ENCODE assay signal across 8 mouse cellular contexts in the genomic region with DNA sequence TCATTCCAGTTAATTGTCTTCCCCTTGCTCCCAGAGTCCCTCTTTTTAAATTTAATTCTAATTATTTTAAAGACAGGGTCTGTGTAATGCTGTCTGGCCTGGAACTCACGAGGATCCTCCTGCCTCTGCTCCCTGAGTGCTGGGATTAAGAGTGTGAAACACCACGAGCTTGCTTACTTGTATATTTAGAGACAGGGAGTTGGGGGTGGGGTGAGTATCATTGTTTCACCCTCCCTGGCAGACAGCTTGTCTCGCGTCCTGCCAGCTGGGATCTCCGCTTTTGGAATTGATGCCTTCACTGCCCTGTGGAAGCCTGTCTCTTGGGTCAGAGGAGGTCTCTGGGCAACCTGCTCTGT. TPM values are rescaled to one million over a fixed set of nuclear protein-coding genes. Genes with fewer than 3 reads are reported as not detected.
A peak's percentile ranks its signal among the peaks of the same experiment; 100 is the strongest.
DNase-seq lines count a peak whose midpoint lies in the region; ATAC-seq and TF ChIP-seq lines count a peak whose summit lies in the region.

No protein-coding gene starts in this region.

- in situ Hi-C loops in ES-E14 (cut with MboI; ENCODE audit: low sequenced_read_pairs in 2 of 2, unreplicated experiment in 2 of 2): no loop called here

- peaks cover 3% of the 10 kb centered on the region; the same call in 1 of the 2 replicates for H3K36me3 ChIP-seq in kidney, adult 2 months (ENCODE audit: control insufficient read depth, insufficient read depth, low read length)
- no peaks in the 10 kb centered on the region; the same call in 1 of the 2 replicates for H3K36me3 ChIP-seq in ES-E14 (ENCODE audit: control insufficient read depth, insufficient read depth, low read length, poor library complexity, severe bottlenecking)
- peaks cover 13% of the 10 kb centered on the region; the same call in 1 of the 2 replicates for H3K36me3 ChIP-seq in embryonic facial prominence, embryonic 12.5 days
- peaks cover 19% of the 10 kb centered on the region; the same call in 1 of the 2 replicates for H3K36me3 ChIP-seq in intestine, embryonic 14.5 days (ENCODE audit: control insufficient read depth, insufficient read depth, low read length)

- no peak; the same call in 1 of the 2 replicates for ATAC-seq in embryonic facial prominence, embryonic 12.5 days (ENCODE audit: insufficient number of reproducible peaks, insufficient read depth, low FRiP score, low TSS enrichment)
- peak; percentile 5; the same call in 1 of the 2 replicates for ATAC-seq in intestine, embryonic 14.5 days (replicated peaks; ENCODE audit: low FRiP score, low TSS enrichment, low read depth)
- peak; percentile 5; the same call in 1 of the 2 replicates for ATAC-seq in megakaryocyte progenitor cell, adult 5-6 weeks (replicated peaks; ENCODE audit: poor library complexity)

- H3K4me2 ChIP-seq in embryonic facial prominence, embryonic 12.5 days (replicated peaks): peak overlapping the region; percentile 63
- H3K4me2 ChIP-seq in intestine, embryonic 14.5 days (ENCODE audit: low read length): peak overlapping the region; percentile 84

- H3K27ac ChIP-seq in kidney, adult 2 months (ENCODE audit: insufficient read depth, low read depth, low read length): no peak overlapping the region
- 0 out of 2 replicates have a peak overlapping the region, but pooled peaks have one; percentile 28 for H3K27ac ChIP-seq in ES-E14 (ENCODE audit: insufficient read depth, low read depth, low read length, poor library complexity, severe bottlenecking)
- peak overlapping the region; percentile 89; the same call in 1 of the 2 replicates for H3K27ac ChIP-seq in embryonic facial prominence, embryonic 12.5 days
- peak overlapping the region; percentile 93; the same call in 1 of the 2 replicates for H3K27ac ChIP-seq in intestine, embryonic 14.5 days (ENCODE audit: low read depth)

- TF ChIP-seq CTCF in kidney, adult 2 months (conservative IDR thresholded peaks at IDR 0.05; ENCODE audit: insufficient read depth, insufficient read length, low read depth, low read length): no peak

- WGBS in kidney, adult 2 months: 53% methylated on average over 5 of the region's 5 CpGs
- WGBS in embryonic facial prominence, embryonic 12.5 days: 43% methylated on average over 5 of the region's 5 CpGs
- WGBS in intestine, embryonic 14.5 days: 48% methylated on average over 5 of the region's 5 CpGs

- no peak for TF ChIP-seq POLR2A in kidney, adult 2 months (IDR thresholded peaks at IDR 0.05; ENCODE audit: low read depth, low read length)

- no peaks in the 10 kb centered on the region for H3K9me3 ChIP-seq in ES-E14 (ENCODE audit: control insufficient read depth, insufficient read depth, low read depth, low read length)
- no peaks in the 10 kb centered on the region for H3K9me3 ChIP-seq in embryonic facial prominence, embryonic 12.5 days
- H3K9me3 ChIP-seq in intestine, embryonic 14.5 days (ENCODE audit: control insufficient read depth, low read length): no peaks in the 10 kb centered on the region

- peak overlapping the region; percentile 60; the same call in 1 of the 2 replicates for H3K9ac ChIP-seq in ES-E14 (ENCODE audit: insufficient read depth, low read depth, low read length, poor library complexity, severe bottlenecking)
- H3K9ac ChIP-seq in embryonic facial prominence, embryonic 12.5 days: no peak overlapping the region
- no peak overlapping the region for H3K9ac ChIP-seq in intestine, embryonic 14.5 days (ENCODE audit: low read length)

- H3K27me3 ChIP-seq in kidney, adult 2 months (replicated peaks; ENCODE audit: control insufficient read depth, insufficient read depth, low read length): no peaks in the 10 kb centered on the region
- no peaks in the 10 kb centered on the region for H3K27me3 ChIP-seq in embryonic facial prominence, embryonic 12.5 days
- H3K27me3 ChIP-seq in intestine, embryonic 14.5 days (replicated peaks; ENCODE audit: control insufficient read depth, insufficient read depth, low read length): no peaks in the 10 kb centered on the region

- no peak for DNase-seq in kidney, adult 2 months
- DNase-seq in kidney, adult 18-20 months: no peak
- no peak for DNase-seq in ES-E14 (ENCODE audit: low read depth, low spot score)
- no peak for DNase-seq in intestine, embryonic 14.5 days (ENCODE audit: low spot score)
- no peak for DNase-seq in embryo, embryonic 10.5 days (ENCODE audit: low spot score)
- DNase-seq in right cerebral cortex, postnatal 4 days: no peak

- H3K4me3 ChIP-seq in kidney, adult 2 months (ENCODE audit: insufficient read depth, low read depth, low read length): peak overlapping the region; percentile 93; the same call in 1 of the 2 replicates
- H3K4me3 ChIP-seq in ES-E14 (ENCODE audit: insufficient read depth in 1 of 2, low read depth in 1 of 2, low read length in 2 of 2, poor library complexity in 1 of 2, severe bottlenecking in 1 of 2): peak overlapping the region in 1 of 2 experiments; percentile 65; a peak in 2 of 4 replicates
- H3K4me3 ChIP-seq in embryonic facial prominence, embryonic 12.5 days: peak overlapping the region; percentile 79
- peak overlapping the region; percentile 91 for H3K4me3 ChIP-seq in intestine, embryonic 14.5 days (ENCODE audit: low read depth, low read length)

- H3K4me1 ChIP-seq in kidney, adult 2 months (ENCODE audit: control insufficient read depth, insufficient read depth, low read length): no peaks in the 10 kb centered on the region
- H3K4me1 ChIP-seq in ES-E14 (ENCODE audit: control insufficient read depth in 2 of 2, insufficient read depth in 2 of 2, low read length in 2 of 2, poor library complexity in 1 of 2): peaks cover 2 to 7% of the 10 kb centered on the region in 2 experiments
- no peaks in the 10 kb centered on the region for H3K4me1 ChIP-seq in embryonic facial prominence, embryonic 12.5 days
- no peaks in the 10 kb centered on the region for H3K4me1 ChIP-seq in intestine, embryonic 14.5 days (replicated peaks; ENCODE audit: control insufficient read depth, insufficient read depth, low read length)

TF ChIP-seq in ES-E14, 5 proteins besides CTCF, POLR2A, EP300 and RAD21:
- TF ChIP-seq MAFK (IDR thresholded peaks at IDR 0.05; ENCODE audit: insufficient read depth, low read depth, low read length) (no peak), ZC3H11A (IDR thresholded peaks at IDR 0.05; ENCODE audit: borderline replicate concordance, low read depth, low read length) (no peak), CHD2 (IDR thresholded peaks at IDR 0.05; ENCODE audit: low read depth, low read length) (no peak), HCFC1 (IDR thresholded peaks at IDR 0.05; ENCODE audit: borderline replicate concordance, insufficient read depth, low read length) (no peak), ZNF384 (IDR thresholded peaks at IDR 0.05; ENCODE audit: low read depth, low read length) (no peak)

RNA-seq across cellular contexts. Expression of gene Dars, which starts 0.3 kb away (rescaled TPM):
- 16.7 and 21.9 TPM in 2 replicates for polyA plus RNA-seq in kidney, adult 2 months (2012; rRNA removed)
- 57.3 and 85.9 TPM in 2 replicates for total RNA-seq in ES-E14 (2012; rRNA removed)
- polyA plus RNA-seq in embryonic facial prominence, embryonic 12.5 days (2016; fragmentation: Nextera tagmentation; extraction: Ambion mirVana): 148 and 164 TPM in 2 replicates
- 107 and 109 TPM in 2 replicates for polyA plus RNA-seq in intestine, embryonic 14.5 days (2014; fragmentation: Nextera tagmentation; extraction: Ambion mirVana)
- 238 and 252 TPM in 2 replicates for total RNA-seq in megakaryocyte progenitor cell, adult 5-6 weeks (2015)
- total RNA-seq in megakaryocyte progenitor cell, adult 5-6 weeks (2017): 287 and 313 TPM in 2 replicates

RNA-seq across cellular contexts. Expression of gene Mcm6, which starts 58.0 kb away (rescaled TPM):
- 7.2 and 8.3 TPM in 2 replicates for polyA plus RNA-seq in kidney, adult 2 months (2012; rRNA removed)
- total RNA-seq in ES-E14 (2012; rRNA removed): 134 and 172 TPM in 2 replicates
- 265 and 275 TPM in 2 replicates for polyA plus RNA-seq in embryonic facial prominence, embryonic 12.5 days (2016; fragmentation: Nextera tagmentation; extraction: Ambion mirVana)
- 284 and 298 TPM in 2 replicates for polyA plus RNA-seq in intestine, embryonic 14.5 days (2014; fragmentation: Nextera tagmentation; extraction: Ambion mirVana)
- total RNA-seq in megakaryocyte progenitor cell, adult 5-6 weeks (2015): 331 and 334 TPM in 2 replicates
- 411 and 429 TPM in 2 replicates for total RNA-seq in megakaryocyte progenitor cell, adult 5-6 weeks (2017)

Comparison
In these comparisons a context has a peak if more than half of its experiments do, and no peak if none do; other contexts are left out.
1. RNA of gene Mcm6, which starts 58.0 kb away (polyA plus RNA-seq): 284 to 298 TPM in intestine, embryonic 14.5 days and 265 to 275 TPM in embryonic facial prominence, embryonic 12.5 days; 7.2 to 8.3 TPM in kidney, adult 2 months; every median in the first group is over 10 times any median in the second.